Mouse (Mus musculus) forebrain, embryonic 12.5 days (tissue): Measurements from ENCODE around the gene Dennd4b. TPM values are rescaled to one million over a fixed set of nuclear protein-coding genes. Genes with fewer than 3 reads are reported as not detected.
A peak's percentile ranks its signal among the peaks of the same experiment; 100 is the strongest.

Source experiments
- ATAC-seq: fragments of 200-750 bp; cut with Nextera tagmentation; 2 replicates; pipeline ENCODE4 v1.8.0; 2017; ENCODE audit warnings: moderate TSS enrichment; ENCODE audit not compliant: low FRiP score
- H3K27ac ChIP-seq: fragments of 300-500 bp; sonication (generic); 2 replicates; pipeline ENCODE4 v1.5.1; 2016; ENCODE audit warnings: mild to moderate bottlenecking
- H3K27me3 ChIP-seq: fragments of 300-500 bp; sonication (generic); 2 replicates; pipeline ENCODE4 v1.6.1; 2016; ENCODE audit warnings: mild to moderate bottlenecking
- H3K36me3 ChIP-seq: fragments of 300-500 bp; sonication (generic); replicated peaks from 2 replicates; pipeline ENCODE4 v1.6.1; 2016; ENCODE audit warnings: mild to moderate bottlenecking
- H3K4me1 ChIP-seq: fragments of 300-500 bp; sonication (generic); 2 replicates; pipeline ENCODE4 v1.6.1; 2016
- H3K4me2 ChIP-seq: fragments of 300-500 bp; sonication (generic); 2 replicates; pipeline ENCODE4 v1.6.1; 2016; ENCODE audit warnings: mild to moderate bottlenecking, moderate library complexity
- H3K4me3 ChIP-seq: fragments of 300-500 bp; sonication (generic); replicated peaks from 2 replicates; pipeline ENCODE4 v1.5.1; 2016; ENCODE audit warnings: mild to moderate bottlenecking
- H3K9ac ChIP-seq: fragments of 300-500 bp; sonication (generic); 2 replicates; pipeline ENCODE4 v1.6.1; 2016; ENCODE audit warnings: mild to moderate bottlenecking
- H3K9me3 ChIP-seq: fragments of 300-500 bp; sonication (generic); 2 replicates; pipeline ENCODE4 v1.6.1; 2016
- WGBS: fragments of 180-500 bp; shearing (Covaris S2); methylation state at CpG from one replicate; pipeline ENCODE4 v1.1.7; 2016; 5-methylcytosine and 5-hydroxymethylcytosine counted together
- polyA plus RNA-seq: library from polyadenylated mRNA; unstranded; fragments of >200 nt; fragmentation: Nextera tagmentation; extraction: Ambion mirVana; gene quantifications from 2 replicates; pipeline ENCODE4 v1.2.1, GENCODE M21; 2016

The Dennd4b gene
- polyA plus RNA-seq, 1 experiment from 2014 or later, result 6.0 TPM

DNA sequence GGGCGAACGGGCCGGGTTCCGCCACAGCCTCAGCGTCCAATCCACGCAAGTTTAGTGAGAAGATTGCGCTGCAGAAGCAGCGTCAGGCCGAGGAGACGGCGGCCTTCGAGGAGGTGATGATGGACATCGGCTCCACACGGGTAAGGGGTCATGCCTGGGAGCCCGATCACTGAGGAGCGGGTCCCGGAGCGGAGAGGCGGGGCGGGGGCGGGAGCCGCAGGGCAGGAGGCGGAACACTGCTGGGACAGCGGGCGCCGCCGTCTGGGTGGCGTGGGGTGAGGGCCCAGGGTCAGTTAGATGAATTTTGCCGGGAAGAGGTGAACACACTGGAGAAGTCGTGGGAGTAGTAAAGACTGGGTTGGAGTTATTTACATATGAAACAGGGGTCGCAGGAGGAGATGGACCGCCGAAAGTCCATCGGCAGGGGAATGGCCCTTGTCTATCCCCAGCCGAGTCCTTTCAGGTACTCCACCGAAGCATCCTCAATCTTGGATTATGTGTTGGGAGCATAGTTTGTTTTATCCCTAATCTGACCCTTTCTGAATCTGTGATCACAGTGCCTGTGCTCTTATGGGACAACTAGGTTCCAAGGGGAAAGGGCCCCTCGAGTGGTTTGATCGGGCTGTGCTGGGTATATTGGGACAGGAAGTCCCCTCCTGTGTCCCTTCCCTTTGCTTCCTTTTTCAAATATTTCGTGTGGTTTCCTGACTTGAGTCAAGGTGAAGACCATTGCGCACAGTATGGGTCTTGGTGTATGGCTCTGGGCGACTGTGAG is 10.4 kb upstream of the Dennd4b start:
- Histone ChIP-seq H3K27ac (peak overlapping the region; percentile 87), H3K27me3 (no peaks in the 10 kb centered on the region), H3K36me3 (peaks cover 47% of the 10 kb centered on the region), H3K9ac (peak overlapping the region; percentile 95), H3K4me2 (peak overlapping the region; percentile 86), H3K4me1 (peaks cover 17% of the 10 kb centered on the region), H3K4me3 (peak overlapping the region; percentile 87), H3K9me3 (no peaks in the 10 kb centered on the region)
- 1% methylated on average over 40 of the region's 41 CpGs for WGBS
- peak; percentile 69 for ATAC-seq

DNA sequence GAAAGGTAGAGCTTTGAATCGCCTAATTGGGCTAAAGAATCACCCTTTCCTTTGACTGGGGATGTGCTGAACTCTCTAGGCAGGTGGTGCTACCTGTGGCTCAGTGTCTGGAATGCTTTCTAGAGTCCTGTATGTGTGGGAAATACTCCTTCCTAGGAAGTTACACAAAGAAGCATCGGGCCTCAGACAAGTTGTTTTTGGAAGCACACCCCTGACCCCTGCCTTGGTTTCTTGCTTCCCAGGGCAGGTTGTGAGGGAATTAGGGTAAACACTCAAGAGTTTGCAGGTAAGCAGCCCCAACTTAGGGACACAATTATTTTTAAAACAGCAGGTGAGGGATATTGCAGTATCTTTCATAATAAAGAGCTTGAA is 9.8 kb upstream of the Dennd4b start:
- H3K36me3 ChIP-seq, result peaks cover 51% of the 10 kb centered on the region
- peak overlapping the region; percentile 95 for H3K9ac ChIP-seq
- 28% methylated on average over 2 of the region's 2 CpGs for WGBS
- no peaks in the 10 kb centered on the region for H3K27me3 ChIP-seq
- peaks cover 16% of the 10 kb centered on the region for H3K4me1 ChIP-seq
- peak overlapping the region; percentile 87 for H3K4me3 ChIP-seq
- peak overlapping the region; percentile 86 for H3K4me2 ChIP-seq
- no peak overlapping the region for H3K27ac ChIP-seq
- no peaks in the 10 kb centered on the region for H3K9me3 ChIP-seq
- no peak for ATAC-seq

DNA sequence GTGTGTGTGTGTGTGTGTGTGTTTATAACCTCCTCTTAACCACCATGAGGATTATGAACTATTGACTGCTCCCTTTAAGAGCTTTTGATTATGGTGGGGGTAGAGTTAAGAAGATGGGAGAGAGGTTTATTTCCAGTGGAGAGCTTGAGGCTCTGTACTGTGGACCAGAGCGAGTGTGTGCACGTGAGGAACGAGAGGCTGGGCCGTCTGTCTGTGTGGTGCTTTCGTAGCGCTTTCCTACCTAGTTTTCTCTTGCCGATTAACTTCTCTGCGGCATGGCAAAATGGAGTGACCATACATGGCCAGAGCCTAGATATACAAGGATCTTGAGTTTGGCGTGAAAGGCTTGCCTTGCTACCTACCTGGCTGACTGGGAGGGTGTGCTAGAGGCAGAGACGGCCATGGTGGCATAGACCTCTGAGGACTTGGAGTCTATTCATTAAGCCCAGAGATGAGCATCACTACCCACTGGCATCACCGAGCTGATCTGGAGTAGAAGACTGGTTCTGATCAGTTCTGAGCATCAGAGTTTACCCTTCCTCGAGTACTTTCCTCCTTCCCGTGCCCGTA is 9.1 kb upstream of the Dennd4b start:
- Histone ChIP-seq H3K27me3 (no peaks in the 10 kb centered on the region), H3K36me3 (peaks cover 51% of the 10 kb centered on the region), H3K4me3 (no peak overlapping the region), H3K9ac (0 out of 2 replicates have a peak overlapping the region, but pooled peaks have one; percentile 95), H3K4me1 (peaks cover 16% of the 10 kb centered on the region), H3K4me2 (peak overlapping the region; percentile 86), H3K27ac (no peak overlapping the region), H3K9me3 (no peaks in the 10 kb centered on the region)
- 94% methylated on average over 14 of the region's 14 CpGs for WGBS
- no peak for ATAC-seq

DNA sequence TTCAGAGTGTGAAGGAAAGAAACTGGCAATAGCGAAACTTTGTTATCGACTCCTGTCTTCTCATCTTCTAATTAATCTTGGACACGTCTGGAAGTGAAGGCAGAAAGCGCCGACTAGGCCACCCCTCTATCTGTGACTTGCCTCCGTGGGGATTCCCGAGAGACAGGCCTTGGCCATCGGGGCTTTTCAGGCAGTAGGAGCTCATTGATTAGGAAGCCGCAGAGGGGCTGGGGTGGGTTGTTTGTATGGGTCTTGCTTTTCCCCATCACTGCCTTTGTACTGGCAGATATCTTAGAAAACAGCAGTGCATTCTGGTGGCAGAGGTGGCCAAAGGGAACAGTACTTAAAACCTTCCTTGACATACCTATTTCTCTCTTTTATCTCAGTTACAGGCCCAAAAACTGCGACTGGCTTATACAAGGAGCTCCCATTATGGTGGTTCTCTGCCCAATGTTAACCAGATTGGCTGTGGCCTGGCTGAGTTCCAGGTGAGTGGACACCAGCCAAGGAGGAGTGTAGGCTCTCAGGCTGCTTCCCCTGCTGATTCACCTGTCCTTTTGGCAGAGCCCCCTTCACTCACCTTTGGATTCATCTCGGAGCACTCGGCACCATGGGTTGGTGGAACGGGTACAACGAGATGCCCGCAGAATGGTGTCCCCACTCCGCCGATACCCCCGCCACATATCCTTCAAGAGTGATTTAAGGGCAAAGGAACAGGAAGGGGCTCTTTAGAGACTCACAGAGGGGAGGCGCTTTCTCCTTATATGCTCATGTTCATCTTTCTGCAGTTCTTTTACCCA is 8.1 kb upstream of the Dennd4b start:
- Histone ChIP-seq H3K4me2 (no peak overlapping the region), H3K27ac (no peak overlapping the region), H3K27me3 (no peaks in the 10 kb centered on the region), H3K36me3 (peaks cover 52% of the 10 kb centered on the region), H3K4me3 (no peak overlapping the region), H3K4me1 (peaks cover 16% of the 10 kb centered on the region), H3K9ac (no peak overlapping the region), H3K9me3 (no peaks in the 10 kb centered on the region)
- no peak for ATAC-seq
- WGBS, result 93% methylated on average over 19 of the region's 19 CpGs

DNA sequence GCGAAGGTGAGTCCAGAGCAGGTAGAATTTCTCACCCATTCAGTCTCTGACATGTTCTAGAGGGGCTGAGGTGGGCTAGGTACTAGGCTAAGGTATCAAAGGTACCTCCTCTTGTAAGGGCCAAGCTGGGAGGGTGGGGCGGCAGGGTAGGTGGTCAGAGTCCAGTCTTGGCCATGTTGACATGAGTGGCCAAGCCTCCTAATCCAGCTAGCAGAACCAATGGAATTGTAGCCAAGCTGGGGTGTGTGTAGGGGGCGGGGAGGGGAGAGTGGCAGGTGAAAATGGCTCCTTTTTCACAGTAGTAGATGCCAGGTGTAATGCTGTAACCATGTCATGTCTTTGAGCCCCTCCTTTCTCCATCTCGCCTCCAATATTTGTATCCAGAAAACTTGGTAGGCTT is 6.5 kb upstream of the Dennd4b start:
- peaks cover 16% of the 10 kb centered on the region for H3K4me1 ChIP-seq
- H3K9me3 ChIP-seq, result no peaks in the 10 kb centered on the region
- no peak overlapping the region for H3K4me2 ChIP-seq
- 87% methylated on average over 4 of the region's 4 CpGs for WGBS
- H3K9ac ChIP-seq, result no peak overlapping the region
- peaks cover 68% of the 10 kb centered on the region for H3K36me3 ChIP-seq
- no peaks in the 10 kb centered on the region for H3K27me3 ChIP-seq
- ATAC-seq, result no peak
- H3K4me3 ChIP-seq, result no peak overlapping the region
- H3K27ac ChIP-seq, result no peak overlapping the region

DNA sequence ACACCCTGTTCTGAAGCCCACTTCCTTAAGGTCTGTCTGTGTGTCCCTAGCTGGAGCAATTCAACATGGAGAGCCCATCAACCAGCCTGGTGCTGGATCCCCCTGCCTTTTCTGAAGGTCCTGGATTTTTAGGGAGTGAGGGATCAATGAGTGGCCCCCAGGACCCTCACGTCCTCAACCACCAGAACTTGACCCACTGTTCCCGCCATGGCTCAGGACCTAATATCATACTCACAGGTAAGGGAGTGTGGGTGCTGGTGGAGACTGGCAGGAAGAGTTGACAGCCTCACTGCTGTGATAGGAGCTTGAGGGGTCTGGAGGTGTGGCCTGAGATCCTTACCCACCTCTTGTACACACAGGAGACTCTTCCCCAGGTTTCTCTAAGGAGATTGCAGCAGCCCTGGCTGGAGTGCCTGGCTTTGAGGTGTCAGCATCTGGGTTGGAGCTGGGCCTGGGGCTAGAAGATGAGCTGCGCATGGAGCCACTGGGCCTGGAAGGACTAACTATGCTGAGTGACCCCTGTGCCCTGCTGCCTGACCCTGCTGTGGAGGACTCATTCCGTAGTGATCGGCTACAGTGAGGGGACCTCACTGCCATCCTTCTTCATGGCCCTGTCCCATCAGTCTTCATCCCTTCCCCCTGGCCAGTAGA is 1.7 kb upstream of the Dennd4b start:
- Histone ChIP-seq H3K4me3 (no peak overlapping the region), H3K9ac (no peak overlapping the region), H3K27ac (no peak overlapping the region), H3K4me2 (no peak overlapping the region), H3K4me1 (peaks cover 10% of the 10 kb centered on the region), H3K9me3 (no peaks in the 10 kb centered on the region), H3K36me3 (peaks cover 60% of the 10 kb centered on the region), H3K27me3 (no peaks in the 10 kb centered on the region)
- WGBS, result 94% methylated on average over 5 of the region's 5 CpGs
- ATAC-seq, result no peak

DNA sequence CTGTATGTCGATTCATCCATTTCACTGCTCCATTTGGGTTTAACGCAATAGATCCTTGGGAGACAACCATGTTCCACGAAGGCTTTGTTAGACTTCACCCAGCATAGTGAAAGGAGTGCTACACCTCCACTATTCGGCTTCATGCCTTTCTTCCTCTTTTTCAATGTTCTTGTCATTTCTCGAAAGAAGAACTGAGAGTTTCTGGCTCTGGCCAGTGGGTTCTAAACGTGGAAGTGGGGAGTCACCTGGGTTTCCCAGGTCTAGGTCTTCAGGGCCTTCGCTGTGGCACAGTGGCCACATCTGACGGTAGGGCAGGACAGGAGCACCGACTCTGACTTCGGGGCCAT is 325 bp upstream of the Dennd4b start:
- Histone ChIP-seq H3K4me2 (peak overlapping the region; percentile 88; the same call in 1 of the 2 replicates), H3K27me3 (no peaks in the 10 kb centered on the region), H3K36me3 (peaks cover 47% of the 10 kb centered on the region), H3K9me3 (no peaks in the 10 kb centered on the region), H3K4me3 (peak overlapping the region; percentile 83), H3K27ac (peak overlapping the region; percentile 91), H3K4me1 (peaks cover 10% of the 10 kb centered on the region), H3K9ac (peak overlapping the region; percentile 93)
- ATAC-seq, result no peak
- 36% methylated on average over 10 of the region's 10 CpGs for WGBS

DNA sequence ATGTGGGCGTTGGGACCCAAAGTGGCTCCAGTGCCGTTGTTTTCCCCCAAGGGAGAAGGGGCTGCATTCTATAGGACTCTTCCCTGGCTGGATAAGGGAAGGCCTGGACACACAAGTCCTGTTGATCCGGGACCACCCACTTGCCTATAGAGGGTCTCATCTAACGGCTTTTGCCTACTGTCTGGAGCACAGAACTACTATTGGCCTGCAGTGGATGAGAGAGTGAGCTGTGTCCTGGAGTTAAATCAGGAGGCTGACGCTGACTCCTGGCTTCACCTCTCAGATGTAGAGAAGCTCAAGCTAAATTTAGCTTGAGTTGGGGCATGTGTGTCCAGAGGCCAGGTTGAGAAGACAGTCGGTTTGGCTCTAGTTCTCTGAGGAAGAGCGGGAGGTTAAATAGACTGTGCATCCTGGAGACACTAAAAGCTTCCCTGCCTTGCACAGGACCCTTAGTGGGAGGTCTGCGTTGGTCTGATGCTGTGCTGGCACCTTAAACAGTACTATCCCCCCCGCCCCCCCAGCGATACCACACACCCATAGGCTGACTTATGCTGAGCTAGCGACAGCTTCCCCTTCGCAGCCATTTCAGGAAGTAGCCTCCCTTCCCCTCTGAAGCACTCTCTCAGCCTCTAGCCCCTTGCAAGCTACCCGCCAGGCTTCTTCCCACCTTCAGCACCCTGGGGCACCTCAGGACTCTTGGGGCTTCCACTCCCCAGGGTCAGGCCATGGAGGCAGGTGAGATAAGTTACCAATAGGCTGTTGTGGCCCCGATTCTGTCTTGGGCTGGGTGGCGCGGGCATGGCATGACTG is 1.2 kb downstream of the Dennd4b start:
- peak overlapping the region; percentile 93 for H3K9ac ChIP-seq
- H3K27me3 ChIP-seq, result no peaks in the 10 kb centered on the region
- H3K36me3 ChIP-seq, result peaks cover 47% of the 10 kb centered on the region
- H3K4me2 ChIP-seq, result peak overlapping the region; percentile 88
- H3K9me3 ChIP-seq, result no peaks in the 10 kb centered on the region
- peak overlapping the region; percentile 83 for H3K4me3 ChIP-seq
- H3K27ac ChIP-seq, result peak overlapping the region; percentile 91
- 29% methylated on average over 16 of the region's 16 CpGs for WGBS
- peak; percentile 27; the same call in 1 of the 2 replicates for ATAC-seq
- peaks cover 10% of the 10 kb centered on the region for H3K4me1 ChIP-seq

DNA sequence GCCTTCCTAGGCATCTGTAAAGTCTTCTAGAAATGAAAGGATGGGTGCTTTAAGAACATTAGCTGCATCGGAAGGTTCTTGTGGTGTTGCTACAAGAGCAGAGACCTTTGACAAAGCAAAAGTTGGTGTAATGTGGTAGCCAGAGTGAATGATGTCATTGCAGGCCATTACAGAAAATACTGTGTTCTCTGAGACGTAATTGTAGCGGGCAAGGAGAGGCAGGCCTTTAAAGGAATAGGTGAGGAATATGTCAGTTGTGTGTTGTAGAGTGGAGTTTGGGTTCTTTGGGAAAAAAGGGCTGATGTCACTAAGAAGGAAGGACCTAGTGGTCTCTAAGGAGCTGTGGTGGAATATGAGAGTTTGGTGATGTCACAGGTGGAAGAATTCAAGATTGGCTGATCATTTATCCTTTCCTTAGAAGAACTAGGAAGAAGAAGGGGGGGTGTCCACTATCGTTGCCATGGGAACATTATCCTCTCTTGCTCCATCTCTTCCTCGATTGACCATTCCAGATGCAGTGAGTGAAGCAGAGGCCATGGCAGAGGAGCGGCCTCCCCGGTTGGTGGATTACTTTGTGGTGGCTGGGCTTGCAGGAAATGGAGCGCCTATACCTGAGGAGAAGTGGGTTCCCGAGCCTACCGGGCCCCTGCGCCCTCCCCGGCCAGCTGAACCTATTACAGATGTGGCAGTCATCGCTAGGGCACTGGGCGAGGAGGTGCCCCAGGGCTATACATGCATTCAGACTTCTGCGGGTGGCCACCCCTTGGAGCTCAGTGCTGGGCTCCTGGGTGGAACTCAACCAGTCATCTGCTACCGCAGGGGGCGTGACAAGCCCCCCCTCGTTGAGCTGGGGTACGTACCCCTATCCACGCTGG is 2.2 kb downstream of the Dennd4b start:
- ATAC-seq, result no peak
- Histone ChIP-seq H3K4me1 (peaks cover 10% of the 10 kb centered on the region), H3K27me3 (no peaks in the 10 kb centered on the region), H3K9ac (peak overlapping the region; percentile 93; the same call in 1 of the 2 replicates), H3K9me3 (no peaks in the 10 kb centered on the region), H3K4me2 (peak overlapping the region; percentile 88; the same call in 1 of the 2 replicates), H3K4me3 (no peak overlapping the region), H3K27ac (no peak overlapping the region), H3K36me3 (peaks cover 41% of the 10 kb centered on the region)
- 90% methylated on average over 20 of the region's 20 CpGs for WGBS

DNA sequence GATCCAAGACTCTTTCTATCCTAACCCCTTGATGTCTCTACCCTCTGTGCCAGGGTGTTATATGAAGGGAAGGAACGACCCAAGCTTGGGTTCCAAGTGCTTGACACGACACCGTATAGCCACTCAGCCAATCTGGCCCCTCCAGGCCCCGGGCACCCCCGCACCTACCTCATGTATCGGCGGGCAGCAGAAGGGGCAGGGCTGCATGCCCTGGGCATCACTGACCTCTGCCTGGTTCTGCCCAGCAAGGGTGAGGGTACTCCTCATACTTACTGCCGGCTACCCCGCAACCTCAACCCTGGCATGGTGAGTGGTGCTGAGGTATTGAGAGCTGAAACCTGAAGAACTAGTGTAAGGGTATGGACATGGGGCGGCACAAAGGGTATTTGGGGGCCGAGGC is 3.2 kb downstream of the Dennd4b start:
- Histone ChIP-seq H3K4me2 (no peak overlapping the region), H3K27ac (no peak overlapping the region), H3K27me3 (no peaks in the 10 kb centered on the region), H3K9ac (no peak overlapping the region), H3K36me3 (peaks cover 41% of the 10 kb centered on the region), H3K4me1 (peaks cover 10% of the 10 kb centered on the region), H3K9me3 (no peaks in the 10 kb centered on the region), H3K4me3 (no peak overlapping the region)
- ATAC-seq, result no peak
- WGBS, result 94% methylated on average over 11 of the region's 11 CpGs

DNA sequence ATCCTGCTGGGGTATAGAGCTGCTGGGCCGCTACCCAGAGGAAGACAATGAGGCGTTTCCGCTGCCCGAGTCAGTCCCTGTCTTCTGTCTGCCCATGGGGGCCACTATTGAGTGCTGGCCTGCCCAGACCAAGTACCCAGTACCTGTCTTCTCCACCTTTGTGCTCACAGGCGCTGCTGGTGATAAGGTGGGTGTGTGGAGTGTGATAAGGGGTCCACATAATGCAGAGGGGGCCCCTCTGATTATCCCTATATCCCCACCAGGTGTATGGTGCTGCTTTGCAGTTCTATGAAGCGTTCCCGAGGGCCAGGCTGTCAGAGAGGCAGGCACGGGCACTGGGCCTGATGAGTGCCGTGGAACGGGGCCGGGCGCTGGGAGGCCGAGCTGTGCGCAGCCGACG is 4.0 kb downstream of the Dennd4b start:
- 87% methylated on average over 16 of the region's 16 CpGs for WGBS
- no peak for ATAC-seq
- Histone ChIP-seq H3K9ac (no peak overlapping the region), H3K9me3 (no peaks in the 10 kb centered on the region), H3K4me3 (no peak overlapping the region), H3K4me1 (peaks cover 10% of the 10 kb centered on the region), H3K36me3 (peaks cover 40% of the 10 kb centered on the region), H3K4me2 (no peak overlapping the region), H3K27ac (no peak overlapping the region), H3K27me3 (no peaks in the 10 kb centered on the region)
